Mouse (Mus musculus) adrenal gland, adult 2 months (tissue): ENCODE data around the gene Vps37c. TPM values are rescaled to one million over a fixed set of nuclear protein-coding genes. Genes with fewer than 3 reads are reported as not detected.

Source experiments
- DNase-seq: peaks from one replicate; pipeline ENCODE4 v3.0.0; 2021
- long read RNA-seq: library from polyadenylated mRNA; stranded (forward); transcript quantifications from one replicate; pipeline ENCODE4 v2.0.0, GENCODE M21; 2021
- polyA plus RNA-seq: library from polyadenylated mRNA; depleted of rRNA; stranded (reverse); fragments of >200 nt; gene quantifications from 2 replicates; pipeline ENCODE4 v1.2.3, GENCODE M21; 2012; rRNA removed
- total RNA-seq, 2 experiments: library from RNA; stranded (reverse); gene quantifications; 2 replicates each; pipeline ENCODE4 v1.2.3; 2021

The Vps37c gene
- total RNA-seq (10 to 100 TPM; 22.1 to 23.3 TPM), polyA plus RNA-seq (46.4 and 65.5 TPM in 2 replicates)
- long read RNA-seq, transcript Vps37c-201 (5 exons, 2,686 nt), result major isoform, 32 of 52 reads
- long read RNA-seq, partial matches to known transcripts, result 4 of 52 reads
- long read RNA-seq, other reads (novel, unspliced or antisense), result 15 of 52 reads

DNA sequence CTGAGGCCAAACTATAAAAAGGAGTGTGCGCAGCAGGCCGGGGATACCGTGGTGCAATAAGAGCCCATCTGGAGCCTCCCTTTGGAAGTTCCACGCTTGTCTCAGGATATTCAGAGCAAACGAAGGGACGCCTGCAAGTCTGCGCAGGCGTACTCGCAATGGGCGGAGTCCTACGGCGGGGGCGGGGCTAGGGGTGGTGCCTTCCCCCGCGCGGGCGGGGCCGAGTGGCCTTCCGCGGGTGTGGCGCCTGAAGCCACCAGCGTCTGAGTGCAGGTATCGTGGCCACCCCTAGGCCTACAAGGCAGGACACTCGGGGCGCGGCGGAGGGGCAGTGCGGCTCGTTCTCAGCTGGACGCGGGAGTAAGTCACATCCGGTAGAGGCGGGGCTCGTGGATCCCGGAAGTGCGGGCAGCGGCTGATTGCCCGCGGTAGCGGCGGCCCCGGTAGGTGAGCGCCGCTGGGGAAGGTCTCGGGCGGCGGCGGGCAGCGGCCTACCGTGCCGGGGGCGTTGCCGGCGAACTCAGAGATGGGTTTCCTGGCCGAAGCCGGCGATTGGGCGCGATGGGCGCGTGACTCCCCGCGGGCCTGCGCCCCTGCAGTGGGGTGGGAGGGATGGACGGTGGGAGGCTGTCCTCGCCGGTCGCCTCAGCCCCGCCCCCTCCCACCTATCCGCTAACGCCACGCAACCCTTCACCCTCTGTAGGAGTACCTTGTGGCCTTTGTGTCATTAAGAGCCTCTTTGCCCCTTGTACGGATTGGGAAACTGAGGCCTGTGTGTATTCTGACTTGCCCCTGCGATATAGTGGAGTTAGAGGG, at the start of gene Vps37c:
TSS of gene Vps37c (plus strand) at position 199 of the 816 bp plus-strand sequence.
- DNase-seq, result peak; percentile 97

- DNase-seq, result no peak
Observed at GRCm38 (mm10) chr19:10640080-10640479, 48.5 kb upstream of the Vps37c start.

DNA sequence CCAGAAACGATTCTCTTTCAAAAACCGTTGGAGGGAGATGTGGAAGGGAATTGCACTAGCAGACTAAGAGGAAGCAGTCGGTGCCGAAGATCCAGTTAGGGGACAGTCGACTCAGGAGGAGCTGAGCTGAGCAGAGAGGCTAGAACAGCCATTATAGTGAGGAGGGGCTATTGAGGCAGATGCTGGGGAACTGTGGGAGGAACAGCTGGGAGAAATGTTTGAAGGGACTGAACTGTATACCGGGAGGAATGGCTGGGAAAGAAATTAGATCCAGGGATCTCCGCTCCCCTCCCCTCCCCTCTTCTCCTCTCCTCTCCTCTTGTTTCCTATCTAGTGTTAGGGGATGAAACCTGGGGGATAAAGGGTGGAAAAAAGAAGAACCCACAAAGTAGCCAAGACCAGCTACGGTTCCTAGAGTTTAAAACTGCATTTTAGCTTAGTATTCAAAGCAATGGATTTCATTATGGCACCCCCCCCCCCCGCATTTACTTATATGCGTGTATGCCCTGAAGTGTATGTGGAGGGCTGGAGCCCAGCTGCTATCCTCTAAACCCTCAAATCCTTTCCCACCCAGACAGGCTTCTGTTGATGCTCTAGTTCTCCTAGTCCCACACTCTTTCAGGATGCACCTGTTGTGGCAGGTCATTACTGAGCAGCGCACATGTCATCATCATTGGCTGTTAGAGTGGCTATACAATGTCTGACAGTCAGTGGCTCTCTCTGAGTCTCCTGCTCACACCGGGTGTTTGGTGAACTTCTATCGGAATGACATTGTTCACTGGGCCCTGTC, 47.8 kb upstream of the Vps37c start:
- DNase-seq, result no peak

DNA sequence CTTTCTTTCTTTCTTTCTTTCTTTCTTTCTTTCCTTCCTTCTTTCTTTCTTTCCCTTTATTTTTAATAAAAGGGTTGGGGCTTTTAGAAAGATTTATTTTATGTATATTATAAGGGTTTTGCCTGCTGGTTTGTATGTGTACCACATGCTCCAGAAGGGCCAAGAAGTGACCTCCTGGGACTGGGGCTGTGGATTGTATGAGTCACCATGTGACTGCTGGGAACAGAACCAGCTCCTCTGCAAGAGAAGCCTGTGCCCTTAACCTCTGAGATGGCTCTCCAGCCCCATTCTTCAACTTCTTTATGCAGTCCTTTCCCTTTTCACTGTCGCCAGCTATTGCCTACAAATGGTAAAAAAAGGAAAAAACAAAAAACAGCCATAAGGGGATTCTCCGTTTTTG, 42.9 kb upstream of the Vps37c start:
- DNase-seq, result peak; percentile 73

- DNase-seq, result no peak
Observed at GRCm38 (mm10) chr19:10648156-10648555, 40.4 kb upstream of the Vps37c start.

- no peak for DNase-seq
Observed at GRCm38 (mm10) chr19:10656058-10656457, 32.5 kb upstream of the Vps37c start.

DNA sequence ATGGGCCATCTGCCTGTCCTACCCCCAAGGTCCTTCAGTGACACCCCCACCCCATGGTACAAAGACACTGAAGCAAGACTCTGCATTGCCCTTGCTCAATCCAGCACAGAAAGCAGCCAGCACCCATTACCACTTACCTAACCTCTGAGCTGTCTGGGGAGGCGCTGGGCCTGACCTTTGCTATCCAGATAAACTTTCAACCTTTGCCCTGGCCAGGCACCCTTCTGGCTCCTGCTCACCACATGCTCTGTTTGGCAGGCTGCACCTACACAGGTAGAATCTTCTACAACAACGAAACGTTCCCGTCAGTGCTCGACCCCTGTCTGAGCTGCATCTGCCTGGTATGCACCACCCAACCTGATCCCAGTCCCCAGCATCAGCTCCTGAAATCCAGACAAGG, 30.8 kb upstream of the Vps37c start:
- DNase-seq, result peak; percentile 12

DNA sequence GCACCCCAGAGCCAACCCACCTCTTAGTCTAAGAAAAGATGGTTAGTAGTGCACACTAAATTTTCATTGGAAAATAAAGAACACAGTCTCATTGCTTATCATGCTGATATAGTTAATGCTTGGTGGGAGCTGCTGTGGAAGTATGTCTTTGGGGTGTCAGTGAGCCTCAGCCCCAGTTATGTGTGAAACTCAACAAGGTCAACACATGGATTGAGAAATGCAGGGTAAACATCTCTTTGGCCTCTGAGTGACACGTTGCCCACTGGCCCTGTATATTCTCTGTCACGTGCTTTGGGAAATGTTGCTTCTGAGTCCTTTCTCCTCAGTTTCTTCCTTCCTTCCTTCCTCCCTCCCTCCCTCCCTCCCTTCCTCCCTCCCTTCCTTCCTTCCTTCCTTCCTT, 30.1 kb upstream of the Vps37c start:
- no peak for DNase-seq

DNA sequence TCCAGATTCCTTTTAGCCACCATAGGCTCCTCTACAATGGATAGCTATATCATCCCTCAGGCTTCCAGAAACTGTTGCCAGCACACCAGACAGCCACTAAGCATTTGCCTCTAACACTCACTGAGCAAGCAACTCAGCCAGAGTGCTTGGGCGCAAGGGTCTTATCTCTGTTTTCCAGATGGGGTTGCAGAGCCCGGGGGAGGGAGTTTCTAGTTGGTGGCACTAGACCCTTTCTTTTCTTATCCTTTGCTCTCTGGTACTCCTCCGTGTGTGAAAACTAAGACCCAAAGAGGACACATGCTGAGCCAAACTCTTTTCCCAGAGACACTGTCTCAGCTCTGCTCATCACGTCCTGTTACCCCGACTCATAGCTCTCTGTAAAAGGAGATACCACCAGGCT, 27.2 kb upstream of the Vps37c start:
- DNase-seq, result no peak

DNA sequence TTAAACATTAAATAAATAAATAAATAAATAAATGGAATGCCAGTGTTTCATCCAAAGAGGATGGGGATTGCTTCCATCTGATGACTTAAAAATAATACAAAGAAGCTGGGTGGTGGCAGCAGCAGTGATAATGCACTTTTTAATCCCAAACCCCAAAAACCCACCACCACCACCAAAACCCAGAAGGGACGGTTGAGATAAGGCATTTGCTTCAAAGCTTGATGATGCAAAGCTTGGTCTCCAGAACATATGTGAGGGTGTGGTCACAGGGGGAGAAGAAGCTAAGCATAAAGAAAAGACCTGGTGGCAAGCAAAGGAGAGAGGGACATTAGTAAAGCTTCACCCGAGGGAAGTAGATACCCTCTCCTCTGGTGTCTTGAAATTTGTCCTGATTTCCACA, 26.6 kb upstream of the Vps37c start:
- no peak for DNase-seq

DNA sequence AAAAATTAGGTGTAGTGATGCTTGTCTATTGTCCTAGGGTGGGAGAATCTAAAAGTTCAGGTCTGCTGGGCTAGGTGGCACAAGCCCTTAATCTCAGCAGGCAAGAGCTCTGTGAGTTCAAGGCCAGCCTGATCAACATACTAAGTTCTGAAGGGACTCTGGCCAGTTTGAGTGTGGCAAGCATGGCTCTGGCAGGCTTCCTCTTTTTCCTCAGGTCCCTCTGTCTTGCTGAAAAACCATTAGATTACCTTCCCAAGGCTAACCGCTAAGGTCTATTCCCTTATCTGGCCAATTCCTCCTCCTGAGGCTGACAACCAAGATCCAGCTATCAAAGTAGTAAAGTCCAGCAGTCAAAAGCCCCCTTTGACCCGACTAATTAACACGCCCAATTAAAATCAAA, 25.9 kb upstream of the Vps37c start:
- DNase-seq, result no peak

GRCm38 (mm10) chr19:10665093-10665492, 23.4 kb upstream of the Vps37c start:
- no peak for DNase-seq

DNA sequence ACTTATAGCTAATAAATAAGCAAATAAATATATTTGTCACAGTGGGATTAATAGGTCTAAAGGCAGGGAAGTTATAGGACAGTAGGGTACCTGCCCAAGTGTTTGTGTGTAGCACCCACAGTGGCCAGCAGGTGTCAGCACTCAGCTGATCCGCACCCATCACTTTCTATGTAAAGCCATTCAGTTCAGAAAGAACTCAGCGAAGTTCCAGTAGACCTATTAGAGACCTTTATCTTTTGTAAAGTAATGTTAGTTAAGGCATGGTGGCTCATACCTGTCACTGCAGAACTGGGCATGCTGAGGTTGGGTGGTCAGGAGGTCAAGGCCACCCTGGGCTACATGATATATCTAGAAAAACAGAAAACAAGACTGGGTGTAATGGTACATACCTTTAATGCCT, 23.0 kb upstream of the Vps37c start:
- DNase-seq, result peak; percentile 54

DNA sequence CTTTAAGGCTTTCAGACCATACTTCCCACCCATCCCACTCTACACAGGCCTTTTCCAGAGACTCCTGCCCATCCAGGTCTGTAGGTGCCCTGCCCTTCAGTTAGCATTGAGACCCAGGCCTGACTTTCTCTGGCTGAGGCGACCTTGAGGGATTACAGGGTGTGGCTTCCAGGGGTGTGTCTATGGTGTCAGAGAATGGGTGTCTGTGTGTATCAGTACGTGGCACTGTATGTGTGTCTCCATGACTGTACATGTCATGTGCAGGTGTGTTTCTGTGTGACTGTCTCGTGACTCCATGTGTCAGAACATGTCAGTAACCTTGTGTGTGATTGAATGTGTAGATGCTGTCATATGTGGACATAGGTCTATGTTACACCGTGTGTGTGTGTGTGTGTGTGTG, 17.2 kb upstream of the Vps37c start:
- no peak for DNase-seq

GRCm38 (mm10) chr19:10671854-10672417, 16.6 kb upstream of the Vps37c start:
- DNase-seq, result no peak

DNA sequence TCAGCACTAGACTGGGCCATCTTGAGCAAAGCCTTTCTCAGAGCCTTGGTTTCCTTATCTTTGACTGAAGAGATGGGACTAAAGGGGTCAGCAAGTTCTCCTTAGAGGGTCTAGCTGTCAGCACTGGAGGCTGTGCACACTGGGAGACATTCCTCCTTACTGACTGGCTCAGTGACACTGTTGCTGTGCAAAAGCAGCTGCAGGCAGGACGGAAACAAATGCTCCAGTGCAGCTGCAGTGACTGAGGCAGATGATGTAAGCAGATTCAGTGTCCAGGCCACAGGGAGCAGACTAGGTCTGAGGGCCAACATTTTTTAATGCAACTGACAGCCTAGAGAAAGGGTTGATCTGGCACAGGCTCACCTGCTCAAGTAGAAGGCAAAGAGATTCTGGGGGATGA, 15.3 kb upstream of the Vps37c start:
- DNase-seq, result no peak

DNA sequence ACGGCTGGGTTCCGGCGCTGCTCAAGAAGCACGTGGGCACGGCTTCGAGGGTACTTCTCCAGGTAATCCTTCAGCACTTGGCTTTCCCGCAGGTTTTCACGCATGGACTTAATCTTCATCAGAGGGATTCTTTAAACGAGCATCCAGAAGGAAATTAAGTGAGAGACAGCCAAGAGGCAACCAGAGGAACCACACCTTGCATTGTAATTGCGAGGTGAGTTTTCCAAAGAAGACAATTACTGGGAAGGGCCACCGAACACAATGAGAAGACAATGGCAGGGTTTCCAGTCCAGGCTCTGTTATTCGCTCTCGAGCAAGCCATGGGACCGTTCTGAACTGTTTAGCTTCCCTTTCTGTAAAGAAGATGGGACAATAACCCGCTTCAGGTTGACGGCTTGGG, 11.9 kb upstream of the Vps37c start:
- DNase-seq, result no peak

DNA sequence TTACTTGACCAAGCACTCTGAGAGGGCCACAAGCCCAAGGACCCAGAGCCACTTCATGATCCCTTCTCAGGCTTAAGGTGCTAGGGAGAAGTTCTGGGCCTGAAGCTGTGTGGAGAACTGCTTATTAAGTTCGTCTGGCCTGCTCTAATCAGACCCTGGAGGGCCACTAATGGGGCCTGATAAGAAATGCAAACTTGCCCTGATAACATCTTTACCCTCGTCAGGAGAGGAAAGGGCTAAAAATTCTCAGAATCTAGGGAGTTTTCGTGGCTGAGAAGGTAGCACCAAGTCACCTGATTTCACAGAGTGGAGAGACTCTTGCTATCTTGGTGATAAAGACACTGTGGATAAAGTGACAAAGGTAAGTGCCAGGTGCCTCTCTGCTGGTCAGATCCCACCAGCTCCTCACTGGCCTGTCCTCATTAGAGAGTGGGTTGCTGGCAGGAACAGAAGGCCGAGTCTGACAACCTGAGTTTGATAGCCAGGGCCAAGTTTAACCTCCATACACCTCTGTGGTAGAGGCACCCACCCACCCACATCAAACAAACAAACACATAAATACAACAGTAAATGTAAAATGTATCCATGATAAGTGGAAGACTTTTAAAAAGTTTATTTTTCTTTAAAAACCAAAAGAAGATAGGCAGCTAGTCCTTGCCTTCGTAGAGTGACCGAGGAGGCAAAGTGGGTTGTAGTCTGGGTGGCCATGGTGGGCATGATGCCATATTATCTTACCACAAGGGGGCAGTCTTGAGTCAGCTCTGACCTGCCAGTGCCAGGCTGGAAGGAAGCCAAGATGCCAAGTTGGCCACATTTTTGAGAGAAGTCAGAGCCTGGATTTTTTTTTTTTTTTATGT, 10.4 kb upstream of the Vps37c start, which contains the start of gene Pga5:
TSS of gene Pga5 (minus strand) at position 157 of the 857 bp plus-strand sequence.
- peak; percentile 83 for DNase-seq

- no peak for DNase-seq
Observed at GRCm38 (mm10) chr19:10678772-10679067, 9.8 kb upstream of the Vps37c start.

- DNase-seq, result no peak
Observed at GRCm38 (mm10) chr19:10681571-10681970, 7.0 kb upstream of the Vps37c start.

- no peak for DNase-seq
Observed at GRCm38 (mm10) chr19:10685081-10685480, 3.5 kb upstream of the Vps37c start.

DNA sequence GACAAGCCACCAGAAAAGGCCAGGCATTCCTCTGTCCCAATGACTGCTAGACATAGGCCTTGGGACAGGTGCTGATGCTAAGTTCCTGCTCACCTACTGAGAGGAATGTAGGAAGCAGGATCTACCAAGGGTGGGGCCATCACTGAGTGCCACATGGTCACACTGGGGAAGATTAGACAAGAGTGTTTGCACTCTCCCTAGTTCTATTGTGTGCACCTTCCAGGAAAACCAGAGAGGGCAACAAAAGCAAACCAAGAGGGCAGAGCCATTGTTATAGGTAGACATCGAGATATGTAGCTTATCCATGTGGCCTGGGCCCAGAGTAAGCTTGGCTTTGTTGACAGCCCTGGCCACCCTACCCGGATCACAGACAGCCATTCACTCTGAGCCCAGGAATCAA, 2.8 kb upstream of the Vps37c start:
- no peak for DNase-seq
